Mouse (Mus musculus) common myeloid progenitor, adult 5-6 weeks (primary cell): ENCODE measurements around the gene Ptpro. TPM values are rescaled to one million over a fixed set of nuclear protein-coding genes. Genes with fewer than 3 reads are reported as not detected.

Experiments used
- ATAC-seq: replicated peaks from 2 replicates; pipeline ENCODE4 v1.8.0; 2016; ENCODE audit warnings: low read depth, mild to moderate bottlenecking, moderate TSS enrichment, inconsistent platforms; ENCODE audit not compliant: poor library complexity, severe bottlenecking
- total RNA-seq: library from RNA; stranded (forward); fragments of 200-1000, 187-1606 nt; gene quantifications from 2 replicates; pipeline ENCODE4 v1.2.3, GENCODE M21; 2017

Ptpro gene
- total RNA-seq, 1 experiment from 2014 or later = 3.6 TPM

GRCm38 (mm10) chr6:137371455-137371854 is 119.3 kb downstream of the Ptpro start:
- no peak for ATAC-seq

- peak; percentile 74 for ATAC-seq
Observed at GRCm38 (mm10) chr6:137373920-137374319, 121.8 kb downstream of the Ptpro start.

- ATAC-seq = no peak
Observed at GRCm38 (mm10) chr6:137382546-137382945, 130.4 kb downstream of the Ptpro start.

- peak; percentile 94 for ATAC-seq
Observed at GRCm38 (mm10) chr6:137386344-137386743, 134.2 kb downstream of the Ptpro start.

- peak; percentile 72 for ATAC-seq
Observed at GRCm38 (mm10) chr6:137386935-137387334, 134.8 kb downstream of the Ptpro start.

- ATAC-seq = no peak
Observed at GRCm38 (mm10) chr6:137395075-137395474, 143.0 kb downstream of the Ptpro start.

GRCm38 (mm10) chr6:137396106-137396793 is 144.1 kb downstream of the Ptpro start:
- peak; percentile 52; the same call in 1 of the 2 replicates for ATAC-seq

GRCm38 (mm10) chr6:137397358-137397757 is 145.2 kb downstream of the Ptpro start:
- no peak for ATAC-seq

- ATAC-seq = peak; percentile 18; the same call in 1 of the 2 replicates
Observed at GRCm38 (mm10) chr6:137404196-137404595, 152.1 kb downstream of the Ptpro start.

- peak; percentile 37; the same call in 1 of the 2 replicates for ATAC-seq
Observed at GRCm38 (mm10) chr6:137405690-137406089, 153.6 kb downstream of the Ptpro start.

GRCm38 (mm10) chr6:137410510-137410909 is 158.4 kb downstream of the Ptpro start:
- ATAC-seq = peak; percentile 72

- no peak for ATAC-seq
Observed at GRCm38 (mm10) chr6:137411901-137412378, 159.8 kb downstream of the Ptpro start.

- peak; percentile 48; the same call in 1 of the 2 replicates for ATAC-seq
Observed at GRCm38 (mm10) chr6:137413045-137413444, 160.9 kb downstream of the Ptpro start.

GRCm38 (mm10) chr6:137414531-137415405 is 162.6 kb downstream of the Ptpro start:
- ATAC-seq = peak; percentile 84

GRCm38 (mm10) chr6:137422777-137423176 is 170.7 kb downstream of the Ptpro start:
- no peak for ATAC-seq

- no peak for ATAC-seq
Observed at GRCm38 (mm10) chr6:137423830-137424229, 171.7 kb downstream of the Ptpro start.

- no peak for ATAC-seq
Observed at GRCm38 (mm10) chr6:137425500-137426432, 173.6 kb downstream of the Ptpro start.

GRCm38 (mm10) chr6:137433521-137434137 is 181.5 kb downstream of the Ptpro start:
- no peak for ATAC-seq

- ATAC-seq = no peak
Observed at GRCm38 (mm10) chr6:137437486-137437885, 185.4 kb downstream of the Ptpro start.
